Mouse (Mus musculus) erythroid progenitor cell, adult 5-6 weeks (primary cell): ENCODE data around the gene Map1s. TPM values are rescaled to one million over a fixed set of nuclear protein-coding genes. Genes with fewer than 3 reads are reported as not detected.

Experiments used
- ATAC-seq: replicated peaks from 2 replicates; pipeline ENCODE4 v1.8.0; 2016; ENCODE audit warnings: moderate number of reproducible peaks, mild to moderate bottlenecking, moderate TSS enrichment, inconsistent platforms; ENCODE audit not compliant: poor library complexity, low FRiP score, severe bottlenecking
- total RNA-seq, 2 experiments: library from RNA; stranded (forward) in 1 of 2; stranded (reverse) in 1 of 2; fragments of 150-400 nt in 1 of 2; fragments of 186-747, 209-891 nt in 1 of 2; gene quantifications; 2 replicates each; pipeline versions ENCODE4 v1.2.3 to v1.2.4; 2015 to 2017; ENCODE audit warnings: low replicate concordance in 2 of 2

The Map1s gene
- total RNA-seq, 2 experiments from 2014 or later, result 1.8 to 4.2 TPM

DNA sequence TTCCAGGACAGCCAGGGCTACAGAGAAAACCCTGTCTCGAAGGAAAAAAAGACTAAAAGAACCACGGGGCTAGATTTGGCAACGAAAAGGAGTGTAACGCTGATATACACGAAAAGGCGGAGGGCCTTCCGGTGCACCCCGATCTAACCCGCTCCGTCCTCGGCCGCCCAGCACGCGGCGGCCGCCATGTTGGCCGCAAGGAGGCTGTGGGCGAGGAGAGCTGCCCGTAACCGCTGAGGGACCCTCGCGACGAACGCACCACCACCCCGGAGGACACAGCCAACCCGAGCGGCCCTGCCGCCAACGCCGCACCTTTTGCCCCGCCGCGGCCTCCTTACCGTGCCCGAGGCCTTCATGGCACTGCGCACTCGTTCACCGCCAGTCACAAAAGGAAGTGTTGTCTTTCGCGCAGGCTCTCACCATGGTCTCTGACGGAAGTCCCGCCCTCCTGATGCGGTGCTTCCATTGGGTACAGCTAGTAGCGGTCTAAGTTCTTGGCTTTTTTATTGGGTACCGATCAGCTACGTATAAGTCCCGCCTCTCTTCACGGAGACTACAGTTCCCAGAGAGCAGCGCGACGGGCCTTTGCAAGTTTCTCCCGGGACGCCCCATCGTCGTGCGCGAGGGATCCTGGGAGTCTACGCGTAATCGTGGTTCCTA, 8.6 kb upstream of the Map1s start, which contains the start of gene Rpl18a:
TSS of gene Rpl18a (minus strand) at position 392 of the 660 bp plus-strand sequence.
- ATAC-seq, result peak; percentile 92

DNA sequence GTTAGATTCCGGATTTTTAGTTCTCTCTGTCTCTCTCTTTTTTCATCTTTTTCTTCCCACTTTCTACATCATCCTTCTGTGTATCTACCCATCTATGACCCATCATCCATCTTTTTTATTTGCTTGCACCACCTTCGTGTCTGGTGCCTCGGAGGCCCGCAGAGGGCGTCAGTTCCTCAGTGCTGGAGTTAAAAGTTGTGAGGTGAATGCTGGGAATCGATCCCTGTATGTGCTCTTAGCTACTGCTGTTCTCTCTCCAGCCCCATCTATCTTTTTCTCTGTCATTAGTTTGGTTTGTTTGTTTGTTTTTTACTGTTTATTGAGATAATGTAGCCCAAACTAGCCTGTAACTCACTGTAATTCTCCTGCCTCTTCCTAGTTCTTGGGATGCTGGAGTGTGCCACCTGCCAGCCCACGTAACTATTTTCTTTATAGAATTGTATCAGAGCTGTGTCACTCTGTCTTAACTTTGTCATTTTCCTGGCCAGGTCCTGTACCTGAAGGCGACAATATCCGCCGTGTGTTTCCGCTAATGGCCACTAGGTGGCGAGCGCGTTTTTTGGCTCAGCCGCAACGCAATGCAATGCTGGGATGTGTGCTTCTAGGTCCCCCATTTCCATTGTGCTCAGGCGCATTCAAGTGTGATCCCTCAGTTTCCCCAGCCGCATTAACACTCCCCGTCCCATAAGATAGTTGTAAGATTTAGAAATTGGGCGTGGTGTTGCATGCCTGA, 7.9 kb upstream of the Map1s start:
- peak; percentile 65 for ATAC-seq

DNA sequence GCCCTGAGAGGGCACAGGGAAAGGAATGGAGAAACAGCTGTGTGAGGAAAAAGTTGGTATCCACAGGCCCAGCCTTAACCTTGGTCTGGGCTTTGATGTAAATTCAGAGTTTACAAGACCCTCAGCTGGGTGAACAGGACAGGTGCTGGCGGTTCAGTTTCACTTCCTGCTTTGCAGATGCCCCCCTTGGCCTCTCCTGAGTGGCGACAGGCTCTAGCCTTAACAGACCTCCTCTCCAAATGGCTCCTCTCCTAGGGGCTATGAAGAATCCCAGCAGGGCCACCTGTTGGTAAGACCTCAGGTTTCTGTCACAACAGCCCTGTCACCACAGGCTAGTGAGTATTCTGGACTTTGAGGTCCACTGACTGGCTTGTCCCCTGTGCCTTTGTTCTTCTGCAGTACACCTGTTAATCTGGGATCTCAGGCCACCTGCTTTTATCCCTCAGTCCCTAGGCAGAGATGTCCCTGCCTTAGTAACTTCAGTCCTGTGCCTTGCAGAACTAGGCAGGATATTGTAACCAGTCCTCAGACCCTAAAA, 7.0 kb upstream of the Map1s start:
- no peak for ATAC-seq

DNA sequence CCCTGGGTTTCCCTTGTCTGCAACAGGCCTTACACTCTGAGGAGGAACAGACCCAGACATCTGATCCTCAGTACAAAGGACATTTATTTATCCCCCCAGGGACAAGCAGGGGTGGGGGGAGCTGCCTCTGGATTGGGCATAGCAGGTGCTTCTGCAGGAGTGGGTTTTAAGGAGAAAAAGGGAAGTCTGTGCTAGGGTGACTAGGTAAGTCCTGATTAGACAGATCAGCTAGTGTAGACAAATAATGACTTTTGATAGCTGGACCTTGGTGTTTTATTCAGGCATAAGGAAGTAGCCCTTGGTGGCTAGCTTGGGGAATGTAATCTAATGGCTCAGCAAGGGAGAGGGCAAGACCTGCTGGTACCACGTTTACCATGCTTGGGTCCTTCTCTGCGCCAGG, 6.5 kb upstream of the Map1s start:
- ATAC-seq, result no peak

DNA sequence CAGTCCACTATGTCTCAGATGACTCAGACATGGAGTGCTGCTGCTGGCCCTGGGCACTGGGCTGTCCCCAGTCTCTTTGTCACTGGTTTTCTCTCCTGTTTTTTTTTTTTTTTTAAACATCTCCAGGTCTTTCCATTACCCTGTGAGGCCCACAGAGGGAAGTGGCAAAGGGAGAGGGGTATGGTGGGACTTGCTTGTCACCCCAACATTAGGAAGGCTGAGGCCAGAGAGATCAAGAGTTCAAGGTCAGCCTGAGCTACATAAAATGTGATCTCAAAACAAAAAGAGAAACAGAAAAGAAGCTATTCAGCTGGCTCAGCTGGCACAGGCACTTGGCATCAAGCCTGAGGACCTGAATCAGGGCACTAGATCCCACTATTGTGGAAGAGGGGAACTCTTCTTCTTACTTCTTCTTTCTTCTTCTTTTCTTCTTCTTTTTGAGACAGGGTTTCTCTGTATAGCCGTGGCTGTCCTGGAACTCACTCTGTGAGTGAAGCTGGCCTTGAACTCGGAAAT, 4.8 kb upstream of the Map1s start:
- ATAC-seq, result no peak

DNA sequence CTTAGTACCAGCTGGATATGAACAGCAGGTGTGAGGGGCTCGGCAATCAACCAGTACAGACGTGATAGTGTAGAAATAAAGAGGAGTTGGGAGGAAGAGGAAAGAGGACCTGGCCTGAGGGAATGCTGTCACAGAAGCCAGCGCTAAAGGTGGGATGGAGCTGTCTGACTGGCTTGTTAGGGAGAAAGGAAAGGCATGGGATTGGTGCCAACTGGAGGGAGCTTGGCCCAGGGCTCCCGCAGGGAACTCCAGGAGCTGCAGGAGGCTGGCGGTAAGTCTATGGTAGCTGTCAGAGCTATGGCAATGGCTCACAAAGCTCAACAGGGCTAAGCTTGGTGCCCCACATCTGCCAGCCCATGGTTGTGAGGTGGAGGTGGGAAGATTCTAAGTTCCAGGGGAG, 3.5 kb upstream of the Map1s start:
- no peak for ATAC-seq

DNA sequence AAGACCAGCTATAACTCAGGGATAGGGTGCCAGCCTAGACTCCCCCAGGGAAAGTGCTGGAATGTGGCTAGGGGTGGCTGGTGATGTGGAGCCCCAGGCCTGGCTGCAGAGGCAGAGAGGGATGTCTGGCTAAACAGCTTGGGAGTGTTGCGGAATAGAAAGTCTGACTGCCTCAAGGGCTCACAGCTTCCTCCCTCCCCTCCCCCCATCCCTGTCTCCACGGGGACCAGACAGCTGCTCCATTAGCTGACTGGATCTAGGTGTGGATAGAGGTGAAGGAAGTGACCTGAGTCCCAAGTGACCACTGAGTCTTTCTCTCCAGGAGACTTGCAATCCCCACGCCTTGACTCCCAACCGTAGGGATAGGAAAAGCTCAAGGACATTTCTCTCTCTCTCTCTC, 2.6 kb upstream of the Map1s start:
- ATAC-seq, result no peak

DNA sequence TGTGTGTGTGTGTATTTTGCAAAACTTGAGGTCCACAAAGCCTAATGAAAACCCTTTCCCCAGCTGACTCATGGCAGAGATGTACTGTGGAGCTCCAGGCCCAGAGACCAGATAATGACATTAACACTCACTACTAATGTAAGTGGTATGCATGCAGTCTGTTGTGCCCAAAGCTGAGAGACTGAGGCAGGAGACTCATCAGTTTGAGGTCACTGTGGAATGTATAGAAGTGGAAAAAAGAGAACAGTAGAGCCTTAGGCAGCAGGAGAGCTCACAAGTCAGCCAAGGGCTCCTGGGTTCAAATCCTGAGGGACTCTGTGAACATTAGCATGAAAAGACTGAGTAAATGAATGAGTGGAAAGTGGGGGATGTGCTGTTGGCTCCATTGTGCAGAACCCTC, 2.1 kb upstream of the Map1s start:
- no peak for ATAC-seq

DNA sequence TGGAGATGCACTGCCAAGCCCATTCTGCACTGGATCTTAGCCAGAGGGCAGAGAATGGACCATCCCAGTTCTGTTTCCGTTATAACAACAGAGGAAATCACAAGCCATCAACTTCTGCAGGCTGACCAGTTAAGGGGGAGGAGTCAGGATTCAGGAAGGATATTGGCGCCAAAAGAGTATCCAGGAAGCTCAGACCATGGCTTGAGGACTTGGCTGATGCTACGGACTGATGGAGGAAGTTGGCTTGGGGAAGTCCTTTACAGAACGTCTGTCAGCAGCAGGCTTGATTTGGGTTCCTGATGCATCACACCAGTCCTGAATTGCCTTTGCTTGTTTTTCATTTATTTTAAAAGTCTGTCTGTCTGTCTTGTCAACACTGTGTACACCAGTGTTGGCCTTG, 1.2 kb upstream of the Map1s start:
- ATAC-seq, result no peak

DNA sequence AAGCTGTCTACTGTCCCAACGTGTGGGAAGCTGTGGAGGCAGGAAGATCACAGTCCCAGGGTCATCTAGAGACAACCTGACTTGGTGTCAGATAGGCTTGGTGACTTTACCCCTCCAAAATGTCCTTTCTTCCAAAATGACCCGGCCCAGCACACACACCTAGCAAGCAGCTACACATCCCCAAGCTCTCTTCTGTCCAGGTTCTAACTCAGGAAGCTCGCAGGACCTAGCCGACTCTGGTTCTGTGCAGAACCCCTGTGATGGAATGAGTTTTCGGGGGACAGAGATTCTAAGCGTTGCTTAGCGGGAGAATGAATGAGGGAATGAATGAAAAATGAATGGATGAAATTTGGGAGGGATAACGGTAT, 285 bp upstream of the Map1s start:
- ATAC-seq, result peak; percentile 35

DNA sequence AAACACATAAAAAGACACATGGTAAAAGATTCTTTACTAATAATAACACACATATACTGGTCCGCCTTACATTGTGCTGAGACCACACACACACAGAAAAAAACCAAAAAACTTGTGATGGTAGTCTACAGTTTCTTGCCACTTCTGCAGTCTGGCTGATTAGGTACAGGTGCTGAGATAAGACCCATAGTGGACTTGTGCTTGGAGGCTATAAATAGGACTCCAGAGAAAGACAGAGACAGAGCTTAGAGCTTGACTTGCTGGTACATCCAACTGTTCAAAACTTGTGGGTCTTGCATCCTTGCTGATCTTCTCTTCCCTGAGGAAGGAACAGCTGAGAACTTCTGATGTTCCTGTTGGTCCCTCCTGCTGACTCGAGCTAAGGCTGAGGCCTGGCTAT, 1.8 kb downstream of the Map1s start:
- no peak for ATAC-seq

DNA sequence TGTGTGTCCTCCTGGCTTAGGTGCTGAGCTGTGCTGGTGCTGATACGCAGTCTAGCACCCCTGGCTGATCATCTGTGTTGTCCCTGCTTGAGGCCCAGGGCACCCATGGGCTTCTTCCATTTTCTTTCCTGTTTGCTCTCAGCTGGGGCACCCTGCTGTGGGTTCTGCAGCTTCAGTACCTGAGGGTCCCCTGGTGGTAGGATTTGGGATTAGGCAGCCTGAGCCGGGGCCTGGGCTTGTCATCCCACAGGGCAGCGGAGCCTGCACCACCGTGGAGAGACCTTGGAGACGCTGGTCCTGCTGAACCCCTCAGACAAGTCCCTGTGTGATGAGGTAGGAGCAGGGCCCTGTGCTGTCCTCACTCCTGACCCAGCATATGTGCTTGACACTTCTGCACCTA, 5.9 kb downstream of the Map1s start:
- ATAC-seq, result no peak

DNA sequence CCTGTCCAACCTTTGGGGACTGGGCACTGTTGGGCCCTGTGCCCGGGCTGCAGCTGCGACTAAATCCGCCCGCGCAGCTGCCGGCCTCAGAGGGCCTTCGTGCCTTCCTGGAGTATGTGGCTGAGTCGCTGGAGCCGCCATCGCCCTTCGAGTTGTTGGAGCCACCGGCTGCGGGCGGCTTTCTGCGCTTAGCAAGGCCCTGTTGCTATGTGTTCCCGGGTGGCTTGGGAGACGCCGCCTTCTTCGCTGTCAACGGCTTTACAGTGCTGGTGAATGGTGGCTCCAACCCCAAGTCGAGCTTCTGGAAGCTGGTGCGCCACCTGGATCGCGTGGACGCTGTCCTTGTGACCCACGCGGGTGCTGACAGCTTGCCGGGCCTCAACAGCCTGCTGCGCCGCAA, 7.2 kb downstream of the Map1s start:
- no peak for ATAC-seq

DNA sequence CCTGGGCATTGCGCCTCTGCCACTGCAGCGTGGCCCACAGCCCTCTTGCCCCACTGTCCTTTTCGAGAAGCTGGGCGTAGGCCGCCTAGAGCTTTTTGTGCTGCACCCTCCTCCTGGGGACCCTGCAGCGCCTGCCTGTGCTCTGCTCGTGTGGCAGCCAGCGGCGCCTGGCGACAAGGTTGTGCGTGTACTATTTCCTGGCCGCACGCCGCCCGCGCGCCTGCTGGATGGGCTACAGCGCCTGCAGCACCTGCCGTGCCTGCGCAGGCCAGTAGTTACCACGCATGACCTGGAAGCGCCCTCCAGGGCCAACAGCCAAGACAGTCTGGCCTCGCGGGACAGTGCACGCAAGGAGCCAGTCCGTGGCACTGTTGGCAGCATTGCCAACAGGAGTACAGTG, 7.8 kb downstream of the Map1s start:
- ATAC-seq, result no peak

DNA sequence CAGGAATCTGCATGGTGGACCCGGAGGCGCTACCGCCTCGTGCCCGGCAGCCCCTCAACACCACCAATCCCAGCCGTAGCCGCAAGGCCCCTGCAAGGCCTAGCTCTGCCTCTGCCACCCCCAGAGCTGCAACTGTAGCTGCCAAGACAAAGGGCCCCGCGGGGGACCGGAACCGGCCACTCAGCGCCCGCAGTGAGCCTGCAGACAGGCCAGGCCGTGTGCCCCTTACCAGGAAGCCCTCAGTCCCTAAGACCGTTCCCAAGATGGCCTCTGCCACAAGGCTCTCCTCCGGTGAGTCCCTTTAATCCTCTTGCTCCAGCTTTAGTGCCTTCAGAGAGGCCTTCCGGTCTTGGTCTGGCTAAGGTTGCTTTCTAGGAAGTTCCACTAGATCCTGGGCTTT, 9.0 kb downstream of the Map1s start:
- ATAC-seq, result no peak

DNA sequence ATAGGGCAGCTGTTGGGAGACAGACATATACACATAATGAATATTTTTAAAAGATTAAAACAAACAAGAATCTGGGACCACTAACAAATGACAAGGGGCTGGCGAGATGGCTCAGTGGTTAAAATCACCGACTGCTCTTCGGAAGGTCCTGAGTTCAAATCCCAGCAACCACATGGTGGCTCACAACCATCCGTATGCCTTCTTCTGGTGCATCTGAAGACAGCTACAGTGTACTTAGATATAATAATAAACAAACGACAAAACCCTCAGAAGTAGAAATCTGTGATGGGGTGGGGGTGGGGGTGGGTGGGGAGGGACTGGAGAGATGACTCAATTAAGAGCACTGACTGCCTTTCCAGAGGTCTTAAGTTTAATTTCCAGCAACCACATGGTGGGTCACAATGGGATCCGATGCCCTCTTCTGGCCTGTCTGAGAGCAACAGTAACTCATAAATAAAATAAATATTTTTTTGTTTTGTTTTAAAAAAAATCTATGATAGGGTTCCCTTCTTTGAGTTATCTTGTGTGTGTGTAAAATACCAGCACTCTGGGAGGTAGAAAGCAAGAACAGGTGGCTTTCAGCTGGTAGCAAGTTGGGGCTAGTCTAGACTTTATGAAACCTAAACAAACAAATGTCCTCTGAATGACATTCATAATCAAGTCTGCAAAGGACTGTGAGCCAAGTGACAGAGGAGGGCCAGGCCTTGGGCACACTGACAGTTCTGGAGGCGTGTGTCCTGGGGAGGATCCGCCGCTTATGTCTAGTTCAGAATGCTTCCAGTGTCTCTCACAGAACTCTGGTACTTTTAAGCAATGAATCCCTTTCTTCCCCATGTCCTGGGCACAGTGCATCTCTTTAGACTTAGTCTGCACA, 14.6 kb downstream of the Map1s start:
- no peak for ATAC-seq

DNA sequence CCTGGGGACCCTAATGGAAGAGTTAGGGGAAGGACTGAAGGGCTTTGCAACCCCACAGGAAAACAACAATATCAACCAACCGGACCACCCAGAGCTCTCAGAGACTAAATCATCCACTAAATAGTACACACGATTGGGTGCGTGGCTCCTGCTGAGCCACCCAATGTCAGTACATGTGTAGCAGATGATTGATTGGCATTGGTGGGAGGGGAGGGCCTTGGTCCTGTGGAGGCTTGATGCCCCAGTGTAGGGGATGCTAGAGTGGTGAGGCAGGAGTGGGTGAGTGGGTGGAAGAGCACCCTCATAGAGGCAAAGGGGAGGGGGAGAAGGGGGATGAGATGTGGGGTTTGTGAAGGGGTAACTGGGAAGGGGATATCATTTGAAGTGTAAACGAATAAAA, 18.4 kb downstream of the Map1s start:
- no peak for ATAC-seq

DNA sequence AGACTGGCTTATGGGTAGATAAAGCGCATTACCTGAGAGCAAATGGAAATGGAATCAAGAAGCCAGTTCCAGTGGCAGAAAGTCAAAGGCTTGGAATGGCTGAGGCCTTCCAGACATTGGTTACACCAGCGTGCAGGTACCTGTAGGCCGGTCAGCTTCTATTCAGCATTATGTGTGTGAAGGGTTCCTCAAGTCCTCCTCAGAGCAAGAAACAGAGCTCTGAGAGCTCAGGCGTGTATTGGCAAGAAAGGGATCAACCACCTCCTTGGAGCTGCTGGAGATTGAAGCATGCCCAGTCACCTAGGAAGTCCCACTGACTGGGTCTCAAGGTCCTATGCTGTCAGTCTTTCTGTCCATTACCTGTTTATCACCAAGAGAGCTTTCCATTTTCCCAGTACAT, 20.0 kb downstream of the Map1s start:
- no peak for ATAC-seq

DNA sequence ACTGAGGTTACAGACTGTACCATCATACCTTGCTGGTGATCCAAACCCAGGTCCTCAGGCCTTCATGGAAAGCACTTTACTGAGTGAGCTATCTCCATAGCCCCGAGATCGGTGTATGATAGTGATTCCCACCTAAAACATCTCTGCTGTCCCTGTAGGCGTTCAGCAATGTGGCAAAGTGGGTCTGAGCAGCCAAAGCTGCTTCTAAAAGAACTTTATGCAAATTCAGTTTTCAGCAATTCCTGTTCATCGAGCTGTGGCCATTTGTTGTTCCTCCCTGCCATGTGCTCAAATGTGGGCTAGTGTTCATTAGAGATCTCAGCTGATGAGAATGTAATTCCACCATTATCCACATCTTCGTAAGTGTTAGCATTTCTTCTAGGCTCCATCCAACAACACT, 20.7 kb downstream of the Map1s start:
- no peak for ATAC-seq

DNA sequence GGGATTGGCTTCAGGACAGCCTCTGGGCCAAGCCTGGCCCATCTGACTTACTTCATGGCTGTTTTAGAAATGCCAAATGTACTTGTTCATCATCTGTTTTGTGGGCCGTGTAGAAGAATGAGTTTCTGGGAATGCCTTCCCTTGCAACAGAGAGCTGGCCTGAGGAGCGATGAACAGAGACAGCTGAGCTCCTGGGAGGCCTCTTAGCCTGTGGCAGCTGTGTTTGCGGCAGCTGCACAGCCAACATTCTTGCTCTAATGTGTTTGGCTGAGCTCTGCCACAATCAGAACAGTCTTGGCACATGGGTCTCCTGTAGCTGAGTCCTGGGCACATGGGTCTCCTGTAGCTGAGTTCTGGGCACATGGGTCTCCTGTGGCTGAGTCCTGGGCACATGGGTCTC, 22.4 kb downstream of the Map1s start:
- no peak for ATAC-seq
